13 mouse cellular contexts compared by ENCODE assay signal in genomic region chr9:61102451-61103358, GRCm38 (mm10).
DNase-seq lines count a peak whose midpoint lies in the region; ATAC-seq lines count a peak whose summit lies in the region.
"Had no signal": no experiment of that assay in that cellular context is flagged by ENCODE, and none has a peak within 500 bp of the region (broad histone marks: within the 10 kb centered on the region; RNA-seq: fewer than 3 reads in every experiment).

No protein-coding gene starts in this region.

- H3K36me3 ChIP-seq in embryonic facial prominence, embryonic 13.5 days = no peaks in the 10 kb centered on the region
- no peaks in the 10 kb centered on the region for H3K36me3 ChIP-seq in hindbrain, embryonic 15.5 days
- H3K36me3 ChIP-seq in midbrain, embryonic 16.5 days (ENCODE audit: control insufficient read depth, insufficient read depth, low read length) = no peaks in the 10 kb centered on the region
- H3K36me3 ChIP-seq: heart, embryonic 13.5 days; liver, embryonic 15.5 days had no signal

- no peak overlapping the region for H3K27ac ChIP-seq in embryonic facial prominence, embryonic 13.5 days
- H3K27ac ChIP-seq in hindbrain, embryonic 15.5 days (replicated peaks) = peak overlapping the region; percentile 66
- no peak overlapping the region for H3K27ac ChIP-seq in midbrain, embryonic 16.5 days (ENCODE audit: low read length)
- H3K27ac ChIP-seq: heart, embryonic 13.5 days; liver, embryonic 15.5 days had no signal

- WGBS in embryonic facial prominence, embryonic 13.5 days = 49% methylated on average over 24 of the region's 24 CpGs
- 24% methylated on average over 24 of the region's 24 CpGs for WGBS in hindbrain, embryonic 15.5 days
- WGBS in midbrain, embryonic 16.5 days = 22% methylated on average over 24 of the region's 24 CpGs

- no peak overlapping the region; the same call in 1 of the 2 replicates for H3K9ac ChIP-seq in embryonic facial prominence, embryonic 13.5 days
- no peak overlapping the region for H3K9ac ChIP-seq in hindbrain, embryonic 15.5 days
- no peak overlapping the region for H3K9ac ChIP-seq in midbrain, embryonic 16.5 days (ENCODE audit: low read depth, low read length)
- H3K9ac ChIP-seq: heart, embryonic 13.5 days; liver, embryonic 15.5 days had no signal

- H3K27me3 ChIP-seq in embryonic facial prominence, embryonic 13.5 days = peaks cover 26% of the 10 kb centered on the region
- H3K27me3 ChIP-seq in hindbrain, embryonic 15.5 days = peaks cover 14% of the 10 kb centered on the region
- H3K27me3 ChIP-seq in midbrain, embryonic 16.5 days (ENCODE audit: control insufficient read depth, insufficient read depth, low read depth, low read length) = 0 out of 2 replicates have a peak, but pooled peaks cover 2% of the 10 kb centered on the region
- H3K27me3 ChIP-seq: liver, embryonic 15.5 days had no signal

- DNase-seq in ZHBTc4 (ENCODE audit: low read depth, low spot score) = peak; percentile 56
- no peak for DNase-seq in left cerebral cortex, postnatal 14 days (ENCODE audit: low spot score in 2 of 2)
- no peak for DNase-seq in urinary bladder, adult 2 months (ENCODE audit: low spot score)
- no peak for DNase-seq in frontal cortex, postnatal 25 days (ENCODE audit: low spot score in 2 of 2)
- DNase-seq in spleen, adult 18-20 months = no peak
- DNase-seq: adrenal gland, postnatal 14 days; kidney, adult 18-20 months; thymus, postnatal 36 days had no signal

- H3K4me2 ChIP-seq in embryonic facial prominence, embryonic 13.5 days = peak overlapping the region; percentile 19; the same call in 1 of the 2 replicates
- peak overlapping the region; percentile 14; the same call in 1 of the 2 replicates for H3K4me2 ChIP-seq in hindbrain, embryonic 15.5 days
- no peak overlapping the region for H3K4me2 ChIP-seq in midbrain, embryonic 16.5 days (ENCODE audit: low read length)
- H3K4me2 ChIP-seq: heart, embryonic 13.5 days; liver, embryonic 15.5 days had no signal

- peaks cover 16% of the 10 kb centered on the region for H3K4me1 ChIP-seq in embryonic facial prominence, embryonic 13.5 days
- peaks cover 20% of the 10 kb centered on the region for H3K4me1 ChIP-seq in hindbrain, embryonic 15.5 days (replicated peaks)
- peaks cover 9% of the 10 kb centered on the region; the same call in 1 of the 2 replicates for H3K4me1 ChIP-seq in midbrain, embryonic 16.5 days (ENCODE audit: control insufficient read depth, insufficient read depth, low read length)
- H3K4me1 ChIP-seq: heart, embryonic 13.5 days; liver, embryonic 15.5 days had no signal

- no peaks in the 10 kb centered on the region for H3K9me3 ChIP-seq in embryonic facial prominence, embryonic 13.5 days
- no peaks in the 10 kb centered on the region for H3K9me3 ChIP-seq in hindbrain, embryonic 15.5 days
- no peaks in the 10 kb centered on the region for H3K9me3 ChIP-seq in midbrain, embryonic 16.5 days (replicated peaks; ENCODE audit: control insufficient read depth, low read length, poor library complexity, severe bottlenecking)
- H3K9me3 ChIP-seq: heart, embryonic 13.5 days; liver, embryonic 15.5 days had no signal

- no peak overlapping the region for H3K4me3 ChIP-seq in embryonic facial prominence, embryonic 13.5 days
- no peak overlapping the region for H3K4me3 ChIP-seq in hindbrain, embryonic 15.5 days
- no peak overlapping the region for H3K4me3 ChIP-seq in midbrain, embryonic 16.5 days (ENCODE audit: low read depth, low read length)
- H3K4me3 ChIP-seq: heart, embryonic 13.5 days; liver, embryonic 15.5 days had no signal

- intact Hi-C loops in left cerebral cortex, postnatal 14 days (cut with DNase I) = no loop called here

- no peak for ATAC-seq in embryonic facial prominence, embryonic 13.5 days (ENCODE audit: insufficient number of reproducible peaks, insufficient read depth, low FRiP score, low TSS enrichment, low read depth)
- peak; percentile 72; the same call in 1 of the 2 replicates for ATAC-seq in hindbrain, embryonic 15.5 days (ENCODE audit: low FRiP score, low read depth)
- ATAC-seq in midbrain, embryonic 16.5 days = peak; percentile 59; the same call in 1 of the 2 replicates
